Mouse (Mus musculus) olfactory bulb, adult 2 months (tissue): ENCODE data around the gene Tmem44.

Experiments used
- CTCF ChIP-seq: fragments of 200-500 bp; IDR thresholded peaks from 2 replicates; pipeline ENCODE4 v1.5.1; 2012; ENCODE audit warnings: low read depth, mild to moderate bottlenecking, low read length, moderate library complexity; ENCODE audit not compliant: insufficient read depth
- POLR2A ChIP-seq: fragments of 200-500 bp; IDR thresholded peaks from 2 replicates; pipeline ENCODE4 v1.6.1; 2012; ENCODE audit warnings: mild to moderate bottlenecking, low read depth, low read length, moderate library complexity; ENCODE audit not compliant: insufficient read depth

DNA sequence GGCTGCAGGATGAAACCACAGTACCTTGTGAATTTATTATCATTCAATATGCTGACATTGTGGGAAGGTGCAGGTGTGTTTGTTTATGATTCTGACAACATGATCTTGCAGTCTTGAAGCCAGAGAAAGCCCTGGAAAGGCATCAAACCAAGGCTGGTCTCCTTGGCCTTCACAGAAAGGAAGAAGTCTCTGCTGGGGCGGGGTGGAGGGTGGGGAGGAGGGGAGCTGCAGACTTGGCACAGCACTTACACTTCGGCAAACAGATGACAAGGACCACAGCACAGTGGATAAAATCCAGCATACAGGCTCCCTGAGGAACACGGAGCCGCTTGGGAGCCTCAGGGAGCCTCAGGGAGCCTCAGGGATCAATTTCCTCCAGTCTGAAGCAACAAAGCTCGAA, 78.2 kb downstream of the Tmem44 start:
- TF ChIP-seq CTCF (no peak), POLR2A (no peak)
